Mouse (Mus musculus): ENCODE results near the gene Apoc2. TPM values are rescaled to one million over a fixed set of nuclear protein-coding genes. Genes with fewer than 3 reads are reported as not detected.
A peak's percentile ranks its signal among the peaks of the same experiment; 100 is the strongest.

Gene Apoc2
- polyA plus RNA-seq, 1 experiment from 2014 or later, result 0.37 TPM

DNA sequence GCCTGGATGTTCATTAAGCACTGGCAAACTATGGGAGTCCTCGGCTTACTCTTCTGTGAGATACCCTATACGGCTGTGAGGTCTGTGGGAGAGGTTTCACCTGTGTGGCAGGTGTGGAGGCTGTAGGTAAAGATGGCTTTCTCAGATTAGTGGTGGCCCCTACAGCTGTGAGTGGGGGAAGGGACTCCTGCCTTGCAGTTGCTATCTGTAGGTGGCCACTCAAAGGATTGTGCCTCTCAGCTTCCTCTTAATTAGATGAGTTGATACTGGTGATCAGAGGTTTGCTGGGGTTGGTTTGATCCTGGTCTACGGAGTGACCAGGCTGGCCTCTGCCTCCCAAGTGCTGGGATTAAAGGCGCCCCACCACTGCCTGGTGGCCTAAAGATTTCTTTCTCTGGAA is 26.7 kb upstream of the Apoc2 start:
- H3K4me3 ChIP-seq (replicated peaks; ENCODE audit: low read depth, low read length), result no peak overlapping the region
- H3K9ac ChIP-seq (replicated peaks; ENCODE audit: low read length), result no peak overlapping the region
- no peak for ATAC-seq (ENCODE audit: low FRiP score, low TSS enrichment)
- H3K4me2 ChIP-seq (ENCODE audit: low read length), result no peak overlapping the region
- no peaks in the 10 kb centered on the region for H3K9me3 ChIP-seq (ENCODE audit: control insufficient read depth, low read length)
- no peaks in the 10 kb centered on the region for H3K27me3 ChIP-seq (ENCODE audit: control insufficient read depth, insufficient read depth, low read length)
- H3K4me1 ChIP-seq (ENCODE audit: control insufficient read depth, insufficient read depth, low read length), result peaks cover 1% of the 10 kb centered on the region; the same call in 1 of the 2 replicates
- no peak for DNase-seq
- no peak overlapping the region for H3K27ac ChIP-seq (replicated peaks; ENCODE audit: low read depth, low read length)
- peaks cover 45% of the 10 kb centered on the region for H3K36me3 ChIP-seq (ENCODE audit: control insufficient read depth, insufficient read depth, low read length)
- WGBS, result 94% methylated on average over 4 of the region's 4 CpGs

DNA sequence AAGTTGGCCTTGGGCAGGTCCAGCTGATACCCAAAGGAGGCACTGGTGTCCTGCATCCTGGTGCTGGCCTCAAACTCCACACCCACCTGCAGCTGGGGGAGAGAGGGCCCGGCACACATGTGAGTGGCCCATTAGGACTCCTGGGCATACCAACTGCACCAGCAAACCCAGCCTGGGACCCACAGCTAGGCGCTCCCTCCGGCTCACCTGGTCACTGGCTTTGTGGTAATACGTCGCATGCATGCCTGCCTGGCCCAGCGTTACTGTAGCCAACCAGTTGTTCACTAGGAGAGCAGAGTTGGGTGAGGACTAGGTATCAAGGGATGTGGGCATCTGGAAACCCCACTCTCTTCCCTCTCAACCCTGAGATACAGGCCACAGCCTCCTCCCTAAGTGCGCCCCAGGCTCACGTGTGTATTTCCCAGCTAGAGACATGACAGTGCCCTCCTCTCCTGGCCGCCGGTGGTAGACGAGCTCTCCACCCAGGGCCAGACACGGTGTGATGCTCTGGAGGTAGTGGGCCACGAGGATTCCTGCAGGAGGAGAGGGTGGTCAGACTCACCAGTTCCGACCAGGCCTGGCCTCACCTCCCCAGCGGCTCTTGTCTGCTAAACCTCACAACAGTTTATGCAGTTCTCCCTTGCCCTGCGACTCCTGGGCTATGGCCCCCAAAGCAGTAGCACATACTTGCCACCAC is 25.3 kb upstream of the Apoc2 start:
- no peak for ATAC-seq (ENCODE audit: low FRiP score, low TSS enrichment)
- no peak overlapping the region for H3K4me3 ChIP-seq (replicated peaks; ENCODE audit: low read depth, low read length)
- no peak overlapping the region for H3K9ac ChIP-seq (replicated peaks; ENCODE audit: low read length)
- WGBS, result 92% methylated on average over 16 of the region's 16 CpGs
- peaks cover 16% of the 10 kb centered on the region for H3K4me1 ChIP-seq (ENCODE audit: control insufficient read depth, insufficient read depth, low read length)
- no peak overlapping the region for H3K4me2 ChIP-seq (ENCODE audit: low read length)
- DNase-seq, result no peak
- H3K27me3 ChIP-seq (ENCODE audit: control insufficient read depth, insufficient read depth, low read length), result no peaks in the 10 kb centered on the region
- H3K27ac ChIP-seq (replicated peaks; ENCODE audit: low read depth, low read length), result no peak overlapping the region
- no peaks in the 10 kb centered on the region for H3K9me3 ChIP-seq (ENCODE audit: control insufficient read depth, low read length)
- H3K36me3 ChIP-seq (ENCODE audit: control insufficient read depth, insufficient read depth, low read length), result peaks cover 33% of the 10 kb centered on the region

DNA sequence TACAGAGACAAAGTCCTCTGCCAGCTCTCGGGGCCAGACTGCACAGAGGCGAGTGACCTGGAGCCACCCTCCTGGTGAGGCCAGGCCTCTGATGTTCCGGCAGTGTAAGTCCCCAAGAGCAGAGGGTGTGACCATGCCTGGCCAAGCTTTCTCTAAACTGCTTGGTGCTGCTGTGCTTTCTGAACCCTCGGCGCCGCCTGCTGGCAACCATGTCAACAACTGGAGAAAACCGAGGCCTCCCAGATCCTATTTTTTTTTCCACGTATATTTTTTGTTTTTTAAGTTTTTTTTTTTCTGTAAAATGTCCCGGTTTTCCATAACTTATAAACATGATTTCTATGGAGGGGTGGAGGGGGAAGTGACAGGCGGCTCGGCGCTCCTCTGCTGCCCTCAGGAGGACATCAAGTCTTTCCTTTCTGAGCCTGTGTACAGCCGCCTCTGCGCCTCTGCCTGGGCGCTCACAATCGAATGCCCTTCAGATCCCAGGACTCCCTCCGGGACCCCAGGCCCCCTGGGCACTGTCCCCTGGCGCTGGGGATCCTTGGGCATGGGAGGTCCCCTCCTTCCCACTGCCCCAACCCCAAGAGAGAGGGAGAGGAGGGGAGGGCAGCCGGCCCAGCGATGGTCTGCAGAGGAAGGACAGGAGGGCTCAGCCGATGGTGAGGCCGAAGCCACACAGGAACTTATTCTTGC is 23.5 kb upstream of the Apoc2 start:
- WGBS, result 28% methylated on average over 22 of the region's 22 CpGs
- ATAC-seq (ENCODE audit: low FRiP score, low TSS enrichment), result peak; percentile 48; the same call in 1 of the 2 replicates
- H3K27ac ChIP-seq (replicated peaks; ENCODE audit: low read depth, low read length), result no peak overlapping the region

DNA sequence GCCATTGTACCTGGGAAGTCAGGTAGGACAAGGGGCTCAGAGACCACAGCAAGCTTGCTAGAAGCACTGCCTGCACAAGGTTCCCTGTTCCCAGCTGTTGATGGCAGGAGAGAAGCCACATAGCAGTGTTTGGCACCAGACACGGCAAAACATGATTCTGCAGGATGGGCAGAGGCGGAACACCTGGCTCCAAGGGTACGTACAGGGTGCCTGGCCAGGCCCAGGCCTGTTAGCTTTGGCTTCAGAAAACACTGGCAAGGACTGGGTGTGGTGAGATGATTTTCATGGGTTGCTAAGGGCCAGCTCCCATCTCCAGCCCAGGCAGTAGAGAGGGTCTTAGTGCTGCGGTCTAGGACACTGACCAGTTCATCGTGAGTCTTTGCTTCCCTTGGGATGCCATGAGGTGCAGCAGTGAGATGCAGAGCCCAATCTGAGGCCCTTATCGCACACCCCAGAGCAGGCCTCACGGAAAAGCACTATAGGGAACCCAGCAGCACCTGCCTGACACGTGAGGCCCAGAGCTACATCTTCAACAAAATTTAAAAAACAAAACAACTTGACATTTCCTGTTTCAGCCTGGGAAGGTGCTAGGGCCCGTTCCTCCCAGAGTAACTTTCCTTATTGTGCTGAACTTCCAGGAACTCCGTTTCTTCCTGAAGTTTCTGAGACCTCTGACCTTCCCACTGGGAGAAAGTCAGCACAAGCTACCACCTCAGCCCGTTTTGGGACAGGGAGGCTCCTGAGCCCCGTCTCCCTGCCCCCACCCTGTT is 22.7 kb upstream of the Apoc2 start:
- H3K27ac ChIP-seq (replicated peaks; ENCODE audit: low read depth, low read length), result no peak overlapping the region

More for the DNA sequence above, 23.5 kb upstream of the Apoc2 start:
- no peaks in the 10 kb centered on the region for H3K27me3 ChIP-seq (ENCODE audit: control insufficient read depth, insufficient read depth, low read length)
- H3K4me3 ChIP-seq (replicated peaks; ENCODE audit: low read depth, low read length), result no peak overlapping the region
- peaks cover 24% of the 10 kb centered on the region for H3K36me3 ChIP-seq (ENCODE audit: control insufficient read depth, insufficient read depth, low read length)
- no peak overlapping the region for H3K9ac ChIP-seq (replicated peaks; ENCODE audit: low read length)
- peaks cover 16% of the 10 kb centered on the region for H3K4me1 ChIP-seq (ENCODE audit: control insufficient read depth, insufficient read depth, low read length)
- H3K4me2 ChIP-seq (ENCODE audit: low read length), result no peak overlapping the region
- no peaks in the 10 kb centered on the region for H3K9me3 ChIP-seq (ENCODE audit: control insufficient read depth, low read length)
- peak; percentile 81 for DNase-seq

DNA sequence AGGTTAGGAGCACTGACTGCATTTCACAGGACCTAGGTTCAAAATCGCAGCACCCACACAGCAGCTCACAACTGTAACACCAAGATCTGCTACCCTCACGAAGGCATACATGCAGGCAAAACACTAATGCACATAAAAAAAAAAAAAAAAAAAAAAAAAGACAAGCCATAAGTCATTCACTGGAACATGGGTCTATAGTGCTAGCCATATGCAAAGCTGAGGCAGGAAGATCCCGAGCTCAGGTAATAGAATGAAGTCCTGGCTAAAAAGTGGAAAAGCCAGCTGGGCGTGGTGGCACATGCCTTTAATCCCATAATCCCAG is 22.0 kb upstream of the Apoc2 start:
- H3K4me3 ChIP-seq (replicated peaks; ENCODE audit: low read depth, low read length), result no peak overlapping the region
- no peaks in the 10 kb centered on the region for H3K9me3 ChIP-seq (ENCODE audit: control insufficient read depth, low read length)
- 85% methylated on average over 4 of the region's 4 CpGs for WGBS
- ATAC-seq (ENCODE audit: low FRiP score, low TSS enrichment), result no peak
- no peak overlapping the region for H3K9ac ChIP-seq (replicated peaks; ENCODE audit: low read length)
- no peak overlapping the region for H3K27ac ChIP-seq (replicated peaks; ENCODE audit: low read depth, low read length)
- peaks cover 16% of the 10 kb centered on the region for H3K4me1 ChIP-seq (ENCODE audit: control insufficient read depth, insufficient read depth, low read length)
- DNase-seq, result no peak
- H3K36me3 ChIP-seq (ENCODE audit: control insufficient read depth, insufficient read depth, low read length), result peaks cover 22% of the 10 kb centered on the region
- no peak overlapping the region for H3K4me2 ChIP-seq (ENCODE audit: low read length)
- H3K27me3 ChIP-seq (ENCODE audit: control insufficient read depth, insufficient read depth, low read length), result no peaks in the 10 kb centered on the region

More for the DNA sequence above, 22.7 kb upstream of the Apoc2 start:
- no peak for ATAC-seq (ENCODE audit: low FRiP score, low TSS enrichment)
- 60% methylated on average over 12 of the region's 12 CpGs for WGBS
- H3K4me2 ChIP-seq (ENCODE audit: low read length), result no peak overlapping the region
- DNase-seq, result no peak
- H3K36me3 ChIP-seq (ENCODE audit: control insufficient read depth, insufficient read depth, low read length), result peaks cover 22% of the 10 kb centered on the region
- no peaks in the 10 kb centered on the region for H3K27me3 ChIP-seq (ENCODE audit: control insufficient read depth, insufficient read depth, low read length)
- H3K9ac ChIP-seq (replicated peaks; ENCODE audit: low read length), result no peak overlapping the region
- no peak overlapping the region for H3K4me3 ChIP-seq (replicated peaks; ENCODE audit: low read depth, low read length)
- H3K9me3 ChIP-seq (ENCODE audit: control insufficient read depth, low read length), result no peaks in the 10 kb centered on the region
- peaks cover 16% of the 10 kb centered on the region for H3K4me1 ChIP-seq (ENCODE audit: control insufficient read depth, insufficient read depth, low read length)

DNA sequence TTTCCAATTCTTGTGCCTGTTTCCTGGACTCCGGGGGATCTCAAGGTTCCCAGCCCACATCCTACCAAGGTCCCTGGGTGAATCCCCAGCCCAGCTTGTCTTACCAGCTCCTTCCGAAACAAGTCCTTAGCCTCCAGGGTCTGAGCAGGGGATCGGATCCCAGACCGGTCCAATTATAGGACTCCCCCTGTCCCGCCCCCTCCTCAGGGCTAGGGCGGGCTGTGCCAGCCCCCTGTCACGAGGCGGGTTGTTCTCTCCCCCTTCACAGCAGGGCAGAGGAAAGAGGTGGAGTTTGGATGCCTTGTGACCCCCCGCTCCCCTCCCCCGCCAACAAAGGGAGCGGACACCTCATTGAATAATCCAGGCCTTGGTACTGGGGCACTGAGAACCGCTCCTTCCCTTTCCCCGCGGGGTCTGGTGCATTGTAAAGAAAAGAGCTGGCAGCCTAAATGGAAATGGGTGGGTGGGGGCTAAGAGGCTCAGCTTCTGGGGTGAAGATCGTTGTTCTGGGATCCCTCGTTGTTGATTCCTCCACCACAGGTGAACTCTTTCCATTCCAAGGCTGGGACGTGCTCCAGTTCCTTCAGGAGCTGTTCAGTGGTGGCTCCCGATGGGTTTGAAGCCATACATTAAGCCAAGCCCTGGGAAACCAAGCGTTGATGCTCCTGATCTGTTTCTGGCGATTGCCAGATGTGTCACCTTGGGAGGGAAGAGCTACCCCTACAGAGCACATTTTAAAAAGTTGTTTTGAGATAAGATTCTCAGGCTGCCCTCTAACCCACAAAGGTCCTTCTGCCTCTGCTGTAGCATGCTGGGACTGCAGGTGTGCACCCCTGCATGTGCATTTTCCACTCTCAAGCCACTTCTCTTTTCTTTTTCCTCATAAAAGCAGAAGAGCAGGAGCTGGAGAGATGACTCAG is 21.4 kb upstream of the Apoc2 start, which contains the start of gene Apoe:
Gene Apoe (minus strand): TSS at position 282 of the 920 bp plus-strand sequence.
- no peaks in the 10 kb centered on the region for H3K27me3 ChIP-seq (ENCODE audit: control insufficient read depth, insufficient read depth, low read length)
- H3K4me2 ChIP-seq (ENCODE audit: low read length), result peak within 1 kb of the TSS; percentile 60
- no peak within 1 kb of the TSS for H3K27ac ChIP-seq (replicated peaks; ENCODE audit: low read depth, low read length)
- ATAC-seq (ENCODE audit: low FRiP score, low TSS enrichment) (peak; percentile 44), DNase-seq (peak; percentile 59)
- H3K4me1 ChIP-seq (ENCODE audit: control insufficient read depth, insufficient read depth, low read length), result peaks cover 16% of the 10 kb centered on the region
- H3K4me3 ChIP-seq (replicated peaks; ENCODE audit: low read depth, low read length), result peak within 1 kb of the TSS; percentile 27
- H3K36me3 ChIP-seq (ENCODE audit: control insufficient read depth, insufficient read depth, low read length), result peaks cover 22% of the 10 kb centered on the region
- H3K9ac ChIP-seq (replicated peaks; ENCODE audit: low read length), result peak within 1 kb of the TSS; percentile 57
- H3K9me3 ChIP-seq (ENCODE audit: control insufficient read depth, low read length), result no peaks in the 10 kb centered on the region
- WGBS, result 1% methylated on average over 20 of the region's 20 CpGs

DNA sequence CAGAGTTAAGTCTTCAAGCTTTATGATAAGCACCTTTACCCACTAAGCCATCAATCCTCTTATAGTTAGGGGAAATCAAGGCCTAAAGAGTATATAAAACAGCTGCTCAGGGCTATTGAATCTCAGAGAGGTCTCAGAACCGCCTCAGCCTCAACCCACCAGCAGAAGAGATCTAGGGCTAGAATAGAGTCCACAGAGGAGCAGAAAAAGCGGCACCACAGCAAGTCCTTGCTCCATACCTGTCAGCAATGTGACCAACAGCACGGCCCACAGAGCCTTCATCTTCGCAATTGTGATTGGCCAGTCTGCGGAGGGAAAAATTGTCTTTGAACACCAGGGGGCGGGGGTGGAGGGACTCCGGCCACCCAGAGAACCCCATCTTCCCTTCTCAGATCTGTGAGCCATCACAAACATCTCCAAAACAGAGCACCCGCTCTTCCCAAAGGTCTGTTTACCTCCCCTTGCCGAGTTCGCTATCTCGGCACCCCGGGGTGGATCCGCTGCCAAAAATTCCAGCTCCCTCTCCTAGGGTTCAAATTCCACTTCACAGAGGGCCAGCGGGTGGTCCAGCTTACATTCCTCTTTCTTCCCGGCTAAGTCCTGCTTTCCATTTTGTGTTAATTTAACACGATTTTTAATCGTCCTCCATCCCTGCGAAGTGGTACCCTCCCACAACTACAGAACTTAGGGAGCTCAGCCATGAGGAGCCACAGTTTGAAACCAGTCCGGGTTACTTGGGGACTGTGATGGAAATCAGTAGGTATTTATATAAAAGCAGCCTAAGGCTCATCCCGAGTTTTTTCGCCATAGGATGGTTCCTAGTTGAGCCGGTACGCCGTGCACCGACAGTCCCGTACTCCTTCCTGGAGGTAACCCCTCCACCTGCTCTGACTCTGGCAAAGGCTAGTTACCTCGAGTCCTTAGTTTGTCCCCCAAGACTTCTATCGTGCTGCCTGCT is 20.5 kb upstream of the Apoc2 start:
- 3% methylated on average over 28 of the region's 28 CpGs for WGBS
- Histone ChIP-seq H3K4me1 (ENCODE audit: control insufficient read depth, insufficient read depth, low read length) (peaks cover 16% of the 10 kb centered on the region), H3K9me3 (ENCODE audit: control insufficient read depth, low read length) (no peaks in the 10 kb centered on the region), H3K4me3 (replicated peaks; ENCODE audit: low read depth, low read length) (peak overlapping the region; percentile 27), H3K27me3 (ENCODE audit: control insufficient read depth, insufficient read depth, low read length) (no peaks in the 10 kb centered on the region), H3K4me2 (ENCODE audit: low read length) (peak overlapping the region; percentile 60), H3K36me3 (ENCODE audit: control insufficient read depth, insufficient read depth, low read length) (peaks cover 16% of the 10 kb centered on the region), H3K27ac (replicated peaks; ENCODE audit: low read depth, low read length) (no peak overlapping the region), H3K9ac (replicated peaks; ENCODE audit: low read length) (peak overlapping the region; percentile 57; the same call in 1 of the 2 replicates)
- peak; percentile 57 for DNase-seq
- ATAC-seq (ENCODE audit: low FRiP score, low TSS enrichment), result peak; percentile 3; the same call in 1 of the 2 replicates
